11 mouse cellular contexts compared by ENCODE assay signal in the genomic region with DNA sequence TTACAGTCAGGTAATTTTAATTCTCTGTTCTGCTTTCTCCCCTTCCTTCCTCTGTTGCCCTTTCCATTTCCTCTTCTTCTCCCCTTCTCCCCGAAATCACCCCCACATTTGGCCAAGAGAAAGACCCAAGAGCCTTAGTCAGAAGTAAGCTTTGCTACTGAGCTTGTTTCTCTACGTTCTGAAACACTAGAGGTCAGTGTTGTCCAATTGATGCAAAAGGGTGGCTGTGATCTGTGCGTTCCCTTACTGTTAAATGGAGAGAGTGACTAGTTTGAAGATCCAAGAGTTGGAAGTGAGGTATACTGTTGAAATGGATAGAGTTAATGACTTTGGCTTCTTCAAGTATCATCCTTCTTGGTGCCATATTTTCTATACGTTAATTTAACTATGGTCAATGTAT. TPM values are rescaled to one million over a fixed set of nuclear protein-coding genes. Genes with fewer than 3 reads are reported as not detected.
A peak's percentile ranks its signal among the peaks of the same experiment; 100 is the strongest.
DNase-seq lines count a peak whose midpoint lies in the region; ATAC-seq and TF ChIP-seq lines count a peak whose summit lies in the region.
"Had no signal": no experiment of that assay in that cellular context is flagged by ENCODE, and none has a peak within 500 bp of the region (broad histone marks: within the 10 kb centered on the region; RNA-seq: fewer than 3 reads in every experiment).

No protein-coding gene starts in this region.

- no peaks in the 10 kb centered on the region for H3K4me1 ChIP-seq in kidney, embryonic 14.5 days (ENCODE audit: control insufficient read depth, insufficient read depth, low read length)
- H3K4me1 ChIP-seq in midbrain, embryonic 16.5 days (ENCODE audit: control insufficient read depth, insufficient read depth, low read length), result no peaks in the 10 kb centered on the region
- H3K4me1 ChIP-seq: liver, embryonic 13.5 days had no signal

- no peak overlapping the region for H3K4me2 ChIP-seq in kidney, embryonic 14.5 days (replicated peaks; ENCODE audit: low read depth, low read length)
- H3K4me2 ChIP-seq in midbrain, embryonic 16.5 days (ENCODE audit: low read length), result peak overlapping the region; percentile 63
- H3K4me2 ChIP-seq: liver, embryonic 13.5 days had no signal

- peak; percentile 44 for TF ChIP-seq CTCF in Patski (IDR thresholded peaks at IDR 0.05)

- POLR2A ChIA-PET in Patski (lab: Charles Lee), result no interaction called here

- in situ Hi-C loops in Patski (cut with MboI; ENCODE audit: low pct_unique_long_range_greater_than_20kb), result loop anchor here (25.0 kb wide), 2 partner anchors 1041 to 1116 kb away; no protein-coding TSS in a partner anchor

- no peaks in the 10 kb centered on the region for H3K9me3 ChIP-seq in kidney, embryonic 14.5 days (ENCODE audit: control insufficient read depth, low read length)
- H3K9me3 ChIP-seq in midbrain, embryonic 16.5 days (replicated peaks; ENCODE audit: control insufficient read depth, low read length, poor library complexity, severe bottlenecking), result no peaks in the 10 kb centered on the region
- H3K9me3 ChIP-seq: liver, embryonic 13.5 days had no signal

- no peak overlapping the region for H3K9ac ChIP-seq in kidney, embryonic 14.5 days (ENCODE audit: low read depth, low read length)
- no peak overlapping the region for H3K9ac ChIP-seq in midbrain, embryonic 16.5 days (ENCODE audit: low read depth, low read length)
- H3K9ac ChIP-seq: liver, embryonic 13.5 days had no signal

- CTCF ChIA-PET in Patski (lab: Charles Lee), result no interaction called here

- no peak for ATAC-seq in kidney, embryonic 14.5 days (ENCODE audit: low FRiP score, low TSS enrichment)
- peak; percentile 31 for ATAC-seq in Patski
- peak; percentile 85 for ATAC-seq in midbrain, embryonic 16.5 days
- ATAC-seq in erythroid progenitor cell, adult 5-6 weeks (replicated peaks; ENCODE audit: low FRiP score, poor library complexity, severe bottlenecking), result no peak

- 19% methylated on average over 4 of the region's 4 CpGs for WGBS in kidney, embryonic 14.5 days
- 16% methylated on average over 4 of the region's 4 CpGs for WGBS in midbrain, embryonic 16.5 days

- H3K27me3 ChIP-seq in kidney, embryonic 14.5 days (ENCODE audit: control insufficient read depth, insufficient read depth, low read length), result no peaks in the 10 kb centered on the region
- no peaks in the 10 kb centered on the region for H3K27me3 ChIP-seq in Patski
- H3K27me3 ChIP-seq in midbrain, embryonic 16.5 days (ENCODE audit: control insufficient read depth, insufficient read depth, low read depth, low read length), result no peaks in the 10 kb centered on the region
- H3K27me3 ChIP-seq: liver, embryonic 13.5 days had no signal

- H3K27ac ChIP-seq in kidney, embryonic 14.5 days (ENCODE audit: low read depth, low read length), result no peak overlapping the region
- no peak overlapping the region for H3K27ac ChIP-seq in midbrain, embryonic 16.5 days (ENCODE audit: low read length)
- H3K27ac ChIP-seq: liver, embryonic 13.5 days had no signal

- H3K4me3 ChIP-seq in kidney, embryonic 14.5 days (ENCODE audit: low read length), result no peak overlapping the region
- peak overlapping the region; percentile 40 for H3K4me3 ChIP-seq in midbrain, embryonic 16.5 days (ENCODE audit: low read depth, low read length)
- H3K4me3 ChIP-seq: liver, embryonic 13.5 days had no signal

- H3K36me3 ChIP-seq in kidney, embryonic 14.5 days (ENCODE audit: control insufficient read depth, insufficient read depth, low read length), result no peaks in the 10 kb centered on the region
- H3K36me3 ChIP-seq in midbrain, embryonic 16.5 days (ENCODE audit: control insufficient read depth, insufficient read depth, low read length), result no peaks in the 10 kb centered on the region
- H3K36me3 ChIP-seq: liver, embryonic 13.5 days had no signal

- peak; percentile 47 for DNase-seq in kidney, adult 9 months
- DNase-seq in Patski (ENCODE audit: low read depth, low spot score), result no peak
- peak; percentile 16 for DNase-seq in forelimb bud, embryonic 11.5 days (ENCODE audit: low read depth, low spot score)
- DNase-seq in spleen, adult 18-20 months, result no peak
- DNase-seq in spleen, postnatal 4 days (ENCODE audit: low spot score in 2 of 2), result no peak
- DNase-seq: adrenal gland, postnatal 10 days; liver, embryonic 13.5 days had no signal

RNA-seq across cellular contexts. Expression of a gene that starts 1.5 kb away (rescaled TPM):
- polyA plus RNA-seq in kidney, embryonic 14.5 days (2014; fragmentation: Nextera tagmentation; extraction: Ambion mirVana), result 0.05 TPM in 1 of 2 replicates, not detected in the other
- polyA plus RNA-seq in Patski (2021), result 0.03 TPM
- 2.9 and 3.5 TPM in 2 replicates for polyA plus RNA-seq in midbrain, embryonic 16.5 days (2015; fragmentation: Nextera tagmentation; extraction: Ambion mirVana)
- not detected in 2 replicates for total RNA-seq in erythroid progenitor cell, adult 5-6 weeks (2015; ENCODE audit: low replicate concordance)
- total RNA-seq in erythroid progenitor cell, adult 5-6 weeks (2017; ENCODE audit: low replicate concordance), result not detected in 2 replicates
- total RNA-seq: adrenal gland, postnatal 10 days had no signal
- polyA plus RNA-seq: heart, embryonic 14.5 days; liver, embryonic 13.5 days had no signal

RNA-seq across cellular contexts. Expression of a gene that starts 28.9 kb away (rescaled TPM):
- polyA plus RNA-seq in kidney, embryonic 14.5 days (2014; fragmentation: Nextera tagmentation; extraction: Ambion mirVana), result not detected in 2 replicates
- not detected for polyA plus RNA-seq in Patski (2021)
- polyA plus RNA-seq in midbrain, embryonic 16.5 days (2015; fragmentation: Nextera tagmentation; extraction: Ambion mirVana), result not detected in 2 replicates
- not detected in 2 replicates for total RNA-seq in erythroid progenitor cell, adult 5-6 weeks (2015; ENCODE audit: low replicate concordance)
- not detected in 2 replicates for total RNA-seq in erythroid progenitor cell, adult 5-6 weeks (2017; ENCODE audit: low replicate concordance)
- total RNA-seq: adrenal gland, postnatal 10 days had no signal
- polyA plus RNA-seq: heart, embryonic 14.5 days; liver, embryonic 13.5 days had no signal

Comparison
In these comparisons a context has a peak if more than half of its experiments do, and no peak if none do; other contexts are left out.
1. DNase-seq: peak in kidney, adult 9 months (single experiment) and forelimb bud, embryonic 11.5 days (single experiment); none in Patski (single experiment), spleen, adult 18-20 months (0 of 2) and spleen, postnatal 4 days (0 of 2).
2. ATAC-seq: peak in Patski (single experiment) and midbrain, embryonic 16.5 days (single experiment); none in kidney, embryonic 14.5 days (single experiment) and erythroid progenitor cell, adult 5-6 weeks (single experiment).